Mouse (Mus musculus): ENCODE measurements at regions not wholly inside any gene's neighbourhood (a gene's known extent, or its start where the extent isn't known, plus 50 kb on each side); places are given as distances from the start of the nearest gene placed in this dataset.

DNA sequence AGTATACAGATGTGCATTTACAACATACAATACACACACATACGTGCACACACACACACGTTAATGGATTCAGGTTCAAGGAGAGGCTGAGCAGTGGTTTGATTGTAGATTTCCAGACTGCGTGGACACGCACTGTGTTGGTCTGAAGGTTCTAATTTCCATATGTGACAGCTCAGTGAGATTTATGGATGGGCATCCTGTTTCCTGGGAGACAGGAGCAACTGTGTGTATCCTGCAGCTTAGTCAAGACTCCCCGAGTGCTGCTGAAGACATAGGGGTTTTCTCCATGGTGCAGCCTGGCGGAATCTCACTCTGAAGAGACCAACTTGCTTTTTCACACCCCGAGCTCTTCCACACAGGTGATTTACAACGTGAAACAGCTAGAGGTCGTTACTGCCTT, 119.3 kb upstream of the Foxk1 start:
- TF ChIP-seq CTCF (conservative IDR thresholded peaks at IDR 0.05; ENCODE audit: low read length) (no peak), NANOG (IDR thresholded peaks at IDR 0.05; ENCODE audit: borderline replicate concordance, low read length) (no peak)

All from E14TG2a.4 (cell line).